Comparison of ENCODE assay signal across 9 mouse cellular contexts in genomic region chr9:106139763-106140162, GRCm38 (mm10). TPM values are rescaled to one million over a fixed set of nuclear protein-coding genes. Genes with fewer than 3 reads are reported as not detected.
DNase-seq lines count a peak whose midpoint lies in the region; ATAC-seq and TF ChIP-seq lines count a peak whose summit lies in the region.
"Had no signal": no experiment of that assay in that cellular context is flagged by ENCODE, and none has a peak within 500 bp of the region (broad histone marks: within the 10 kb centered on the region; RNA-seq: fewer than 3 reads in every experiment).

No protein-coding gene starts in this region.

- no peak overlapping the region for H3K9ac ChIP-seq in lung, embryonic 15.5 days
- H3K9ac ChIP-seq in forebrain, embryonic 16.5 days (replicated peaks; ENCODE audit: low read depth, low read length) = no peak overlapping the region
- no peak overlapping the region for H3K9ac ChIP-seq in midbrain, embryonic 13.5 days (replicated peaks)

- no peak for TF ChIP-seq POLR2A in lung, adult 2 months (IDR thresholded peaks at IDR 0.05; ENCODE audit: borderline replicate concordance, extremely low read depth, low read depth, low read length)
- TF ChIP-seq POLR2A in thymus, adult 2 months (IDR thresholded peaks at IDR 0.05; ENCODE audit: control insufficient read depth, extremely low read depth, insufficient read depth, low read length, poor library complexity) = no peak

- peaks cover 6% of the 10 kb centered on the region; the same call in 1 of the 2 replicates for H3K4me1 ChIP-seq in lung, embryonic 15.5 days
- no peaks in the 10 kb centered on the region for H3K4me1 ChIP-seq in lung, adult 2 months (ENCODE audit: control insufficient read depth, insufficient read depth, low read length)
- H3K4me1 ChIP-seq in forebrain, embryonic 16.5 days (replicated peaks; ENCODE audit: control insufficient read depth, insufficient read depth, low read length) = peaks cover 22% of the 10 kb centered on the region
- peaks cover 23% of the 10 kb centered on the region for H3K4me1 ChIP-seq in midbrain, embryonic 13.5 days (replicated peaks)
- H3K4me1 ChIP-seq in thymus, adult 2 months (replicated peaks; ENCODE audit: control insufficient read depth, insufficient read depth, low read length) = no peaks in the 10 kb centered on the region

- no peak overlapping the region for H3K4me2 ChIP-seq in lung, embryonic 15.5 days
- H3K4me2 ChIP-seq in forebrain, embryonic 16.5 days (ENCODE audit: low read length) = no peak overlapping the region
- H3K4me2 ChIP-seq in midbrain, embryonic 13.5 days (replicated peaks) = no peak overlapping the region

- DNase-seq in adrenal gland, postnatal 10 days = peak; percentile 49
- DNase-seq in adrenal gland, adult 8-10 months = no peak
- DNase-seq in lung, adult 2 months = no peak
- DNase-seq in frontal cortex, postnatal 36 days (ENCODE audit: low spot score in 2 of 2) = no peak
- no peak for DNase-seq in thymus, adult 2 months
- DNase-seq: gastrocnemius, postnatal 36 days had no signal

- no peak overlapping the region for H3K4me3 ChIP-seq in lung, embryonic 15.5 days
- no peak overlapping the region for H3K4me3 ChIP-seq in lung, adult 2 months (replicated peaks; ENCODE audit: extremely low read depth, low read depth, low read length)
- no peak overlapping the region for H3K4me3 ChIP-seq in forebrain, embryonic 16.5 days (replicated peaks; ENCODE audit: low read length)
- H3K4me3 ChIP-seq in midbrain, embryonic 13.5 days (replicated peaks) = no peak overlapping the region
- H3K4me3 ChIP-seq in thymus, adult 2 months (ENCODE audit: control insufficient read depth, insufficient read depth, low read length) = no peak overlapping the region

- no peaks in the 10 kb centered on the region for H3K9me3 ChIP-seq in lung, embryonic 15.5 days
- no peaks in the 10 kb centered on the region for H3K9me3 ChIP-seq in forebrain, embryonic 16.5 days (ENCODE audit: control insufficient read depth, low read length)
- no peaks in the 10 kb centered on the region for H3K9me3 ChIP-seq in midbrain, embryonic 13.5 days

- H3K27ac ChIP-seq in lung, embryonic 15.5 days = no peak overlapping the region
- H3K27ac ChIP-seq in forebrain, embryonic 16.5 days (ENCODE audit: low read length) = no peak overlapping the region
- H3K27ac ChIP-seq in midbrain, embryonic 13.5 days = 0 out of 2 replicates have a peak overlapping the region, but pooled peaks have one; percentile 17
- H3K27ac ChIP-seq in thymus, adult 2 months (ENCODE audit: control insufficient read depth, insufficient read depth, low read length) = no peak overlapping the region

- H3K27me3 ChIP-seq in lung, embryonic 15.5 days = no peaks in the 10 kb centered on the region
- 0 out of 2 replicates have a peak, but pooled peaks cover 10% of the 10 kb centered on the region for H3K27me3 ChIP-seq in forebrain, embryonic 16.5 days (replicated peaks; ENCODE audit: control insufficient read depth, insufficient read depth, low read length)
- H3K27me3 ChIP-seq in midbrain, embryonic 13.5 days = no peaks in the 10 kb centered on the region
- no peaks in the 10 kb centered on the region for H3K27me3 ChIP-seq in thymus, adult 2 months (ENCODE audit: control insufficient read depth, insufficient read depth, low read length)

- no peaks in the 10 kb centered on the region for H3K36me3 ChIP-seq in lung, embryonic 15.5 days
- H3K36me3 ChIP-seq in forebrain, embryonic 16.5 days (ENCODE audit: control insufficient read depth, insufficient read depth) = no peaks in the 10 kb centered on the region
- H3K36me3 ChIP-seq in midbrain, embryonic 13.5 days = no peaks in the 10 kb centered on the region
- no peaks in the 10 kb centered on the region for H3K36me3 ChIP-seq in thymus, adult 2 months (ENCODE audit: control insufficient read depth, insufficient read depth, low read length)

- TF ChIP-seq CTCF in lung, adult 2 months (IDR thresholded peaks at IDR 0.05; ENCODE audit: insufficient read depth, low read length) = no peak
- TF ChIP-seq CTCF in thymus, adult 2 months (IDR thresholded peaks at IDR 0.05; ENCODE audit: borderline replicate concordance, control insufficient read depth, extremely low read depth, insufficient read depth, low read length, poor library complexity) = no peak

- WGBS in lung, embryonic 15.5 days = 39% methylated on average over 10 of the region's 10 CpGs
- WGBS in lung, adult 2 months = 50% methylated on average over 10 of the region's 10 CpGs
- 6% methylated on average over 10 of the region's 10 CpGs for WGBS in forebrain, embryonic 16.5 days
- WGBS in midbrain, embryonic 13.5 days = 54% methylated on average over 10 of the region's 10 CpGs
- WGBS in thymus, adult 2 months = 77% methylated on average over 10 of the region's 10 CpGs

- ATAC-seq in lung, embryonic 15.5 days (ENCODE audit: borderline replicate concordance, extremely low read depth, low FRiP score, low TSS enrichment) = peak; percentile 50; the same call in 1 of the 2 replicates
- ATAC-seq in forebrain, embryonic 16.5 days = peak; percentile 49
- ATAC-seq in midbrain, embryonic 13.5 days = peak; percentile 54

RNA-seq across cellular contexts. Expression of gene Glyctk, which starts 18.2 kb away (rescaled TPM):
- 10 to 100 TPM; 15.7 to 23.2 TPM for total RNA-seq in adrenal gland, postnatal 10 days (2021)
- 1 to 10 TPM; 1.9 to 5.4 (median 3.0) TPM for total RNA-seq in adrenal gland, adult 8-10 months (2022)
- 1.4 and 1.7 TPM in 2 replicates for polyA plus RNA-seq in lung, embryonic 15.5 days (2015; fragmentation: Nextera tagmentation; extraction: Ambion mirVana)
- 1.7 and 2.6 TPM in 2 replicates for polyA plus RNA-seq in lung, adult 2 months (2012; rRNA removed)
- 2.2 and 3.0 TPM in 2 replicates for polyA plus RNA-seq in forebrain, embryonic 16.5 days (2015; fragmentation: Nextera tagmentation; extraction: Ambion mirVana)
- polyA plus RNA-seq in midbrain, embryonic 13.5 days (2015; fragmentation: Nextera tagmentation; extraction: Ambion mirVana) = 10.1 TPM in 2 replicates
- 13.1 and 17.9 TPM in 2 replicates for polyA plus RNA-seq in thymus, adult 2 months (2012; rRNA removed)

RNA-seq across cellular contexts. Expression of gene Wdr82, which starts 31.0 kb away (rescaled TPM):
- 10 to 100 TPM; 72.1 to 87.6 TPM for total RNA-seq in adrenal gland, postnatal 10 days (2021)
- 100 to 1,000 TPM in 2 of 4 experiments, 10 to 100 TPM in 2; 64.6 to 102 (median 99.7) TPM for total RNA-seq in adrenal gland, adult 8-10 months (2022)
- 22.3 and 24.0 TPM in 2 replicates for polyA plus RNA-seq in lung, embryonic 15.5 days (2015; fragmentation: Nextera tagmentation; extraction: Ambion mirVana)
- polyA plus RNA-seq in lung, adult 2 months (2012; rRNA removed) = 47.3 and 49.1 TPM in 2 replicates
- polyA plus RNA-seq in forebrain, embryonic 16.5 days (2015; fragmentation: Nextera tagmentation; extraction: Ambion mirVana) = 37.3 and 41.6 TPM in 2 replicates
- 36.0 and 42.5 TPM in 2 replicates for polyA plus RNA-seq in midbrain, embryonic 13.5 days (2015; fragmentation: Nextera tagmentation; extraction: Ambion mirVana)
- 95.8 and 111 TPM in 2 replicates for polyA plus RNA-seq in thymus, adult 2 months (2012; rRNA removed)

RNA-seq across cellular contexts. Expression of gene Col6a4, which starts 43.2 kb away (rescaled TPM):
- total RNA-seq in adrenal gland, postnatal 10 days (2021) = 1 to 10 TPM in 1 of 2 experiments, under 1 TPM in 1; 0.96 to 1.7 TPM
- total RNA-seq in adrenal gland, adult 8-10 months (2022) = 1 to 10 TPM in 1 of 4 experiments, under 1 TPM in 3; 0.11 to 1.2 (median 0.58) TPM
- polyA plus RNA-seq in lung, embryonic 15.5 days (2015; fragmentation: Nextera tagmentation; extraction: Ambion mirVana) = 1.6 and 1.7 TPM in 2 replicates
- 0.32 and 0.56 TPM in 2 replicates for polyA plus RNA-seq in lung, adult 2 months (2012; rRNA removed)
- polyA plus RNA-seq in forebrain, embryonic 16.5 days (2015; fragmentation: Nextera tagmentation; extraction: Ambion mirVana) = 0.70 and 1.1 TPM in 2 replicates
- 0.28 and 0.36 TPM in 2 replicates for polyA plus RNA-seq in midbrain, embryonic 13.5 days (2015; fragmentation: Nextera tagmentation; extraction: Ambion mirVana)
- 2.4 and 3.2 TPM in 2 replicates for polyA plus RNA-seq in thymus, adult 2 months (2012; rRNA removed)
- total RNA-seq: gastrocnemius, postnatal 36 days had no signal

RNA-seq across cellular contexts. Expression of gene Ppm1m, which starts 59.8 kb away (rescaled TPM):
- total RNA-seq in adrenal gland, postnatal 10 days (2021) = 100 to 1,000 TPM; 119 to 129 TPM
- total RNA-seq in adrenal gland, adult 8-10 months (2022) = 100 to 1,000 TPM in 3 of 4 experiments, 10 to 100 TPM in 1; 95.9 to 143 (median 121) TPM
- polyA plus RNA-seq in lung, embryonic 15.5 days (2015; fragmentation: Nextera tagmentation; extraction: Ambion mirVana) = 60.4 and 62.8 TPM in 2 replicates
- 60.7 and 67.3 TPM in 2 replicates for polyA plus RNA-seq in lung, adult 2 months (2012; rRNA removed)
- 14.0 and 14.7 TPM in 2 replicates for polyA plus RNA-seq in forebrain, embryonic 16.5 days (2015; fragmentation: Nextera tagmentation; extraction: Ambion mirVana)
- 16.7 and 16.9 TPM in 2 replicates for polyA plus RNA-seq in midbrain, embryonic 13.5 days (2015; fragmentation: Nextera tagmentation; extraction: Ambion mirVana)
- 53.9 and 58.6 TPM in 2 replicates for polyA plus RNA-seq in thymus, adult 2 months (2012; rRNA removed)
